Mouse (Mus musculus): ENCODE results near the gene Cacna1c.
A peak's percentile ranks its signal among the peaks of the same experiment; 100 is the strongest.

Cacna1c gene

GRCm38 (mm10) chr6:119009526-119009925 is 186.7 kb downstream of the Cacna1c start:
- no peak for DNase-seq (ENCODE audit: low read depth, low spot score)

GRCm38 (mm10) chr6:119008638-119009166 is 187.5 kb downstream of the Cacna1c start:
- DNase-seq (ENCODE audit: low read depth, low spot score) = peak; percentile 46

DNA sequence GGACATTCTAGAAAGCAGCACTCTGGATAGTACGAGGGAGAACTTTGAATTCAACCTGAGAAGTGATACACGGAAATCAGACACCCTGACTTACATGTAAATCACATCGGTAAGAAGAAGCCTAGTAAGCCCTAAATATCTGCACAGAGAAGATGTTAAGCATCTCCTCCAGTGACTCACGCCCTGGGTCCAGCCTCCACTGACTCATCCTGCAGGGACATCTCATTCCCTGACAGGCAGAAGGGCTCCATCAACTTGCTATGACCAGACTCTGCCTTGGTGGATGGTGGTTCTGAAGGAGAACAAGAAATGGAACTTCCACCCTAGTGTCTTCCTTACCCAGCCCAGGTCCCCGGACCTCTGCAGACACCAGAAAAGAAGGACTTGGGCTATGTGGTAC is 191.6 kb downstream of the Cacna1c start:
- DNase-seq (ENCODE audit: low read depth, low spot score) = no peak

- no peak for DNase-seq (ENCODE audit: low read depth, low spot score)
Measured at GRCm38 (mm10) chr6:119001442-119001841, 194.8 kb downstream of the Cacna1c start.

DNA sequence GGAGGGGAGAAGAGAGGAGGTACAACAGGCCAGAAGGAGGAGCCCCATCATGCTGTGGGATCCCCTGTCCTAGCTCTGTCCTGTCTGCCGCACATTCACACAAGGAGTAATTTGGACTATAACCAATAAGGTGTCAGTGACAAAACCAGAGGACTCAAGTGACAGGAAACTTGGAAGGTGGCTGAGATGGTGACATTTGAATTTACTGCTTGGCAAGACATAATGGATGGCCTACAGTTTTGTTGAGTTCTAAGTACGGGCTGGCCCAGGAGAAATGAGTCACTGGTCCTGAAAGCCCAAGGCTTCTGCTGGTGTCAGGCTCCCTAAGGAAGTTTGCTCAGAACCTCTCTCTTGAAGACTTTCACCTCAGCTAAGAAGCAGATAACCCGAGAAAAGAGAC is 196.0 kb downstream of the Cacna1c start:
- no peak for DNase-seq (ENCODE audit: low read depth, low spot score)

GRCm38 (mm10) chr6:118999329-118999875 is 196.8 kb downstream of the Cacna1c start:
- DNase-seq (ENCODE audit: low read depth, low spot score) = no peak

- DNase-seq (ENCODE audit: low read depth, low spot score) = no peak
Measured at GRCm38 (mm10) chr6:118997397-118997796, 198.8 kb downstream of the Cacna1c start.

DNA sequence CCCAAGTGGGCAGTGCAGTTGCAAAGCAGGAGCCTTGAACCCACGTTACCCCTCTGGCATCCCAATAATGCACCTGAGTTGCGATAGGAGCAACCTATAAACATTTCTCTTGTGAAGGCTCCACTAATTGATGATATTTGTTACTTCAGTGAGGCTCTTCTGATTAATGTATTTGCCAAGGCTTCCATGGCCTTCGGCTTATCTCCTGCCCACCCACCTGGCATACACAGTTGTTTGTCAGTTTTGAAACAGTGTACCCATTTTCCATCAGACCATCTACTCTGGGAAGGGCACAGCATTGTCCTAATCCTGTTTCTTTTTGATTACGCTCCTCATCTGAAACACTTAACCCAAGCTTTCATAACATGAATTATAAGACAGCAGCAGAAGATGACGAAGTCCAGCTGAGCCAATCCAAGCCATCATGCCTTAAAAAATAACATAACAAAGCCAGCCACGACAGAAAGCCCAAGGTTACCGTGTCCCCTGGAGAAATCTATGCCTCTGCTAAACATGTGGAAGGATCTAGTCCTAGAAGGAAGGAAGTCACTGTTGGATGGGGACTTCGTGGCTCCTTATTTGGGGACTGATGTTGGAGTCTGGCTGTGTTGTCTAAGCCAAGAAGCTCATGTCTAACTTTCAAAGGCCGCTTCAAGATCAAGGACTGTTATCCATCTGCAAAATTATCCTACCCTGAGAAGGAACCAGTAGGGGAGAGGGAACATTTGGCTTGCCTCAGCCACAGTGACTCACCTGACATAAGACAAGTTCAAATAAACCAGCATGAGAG is 201.8 kb downstream of the Cacna1c start:
- DNase-seq (ENCODE audit: low read depth, low spot score) = no peak

DNA sequence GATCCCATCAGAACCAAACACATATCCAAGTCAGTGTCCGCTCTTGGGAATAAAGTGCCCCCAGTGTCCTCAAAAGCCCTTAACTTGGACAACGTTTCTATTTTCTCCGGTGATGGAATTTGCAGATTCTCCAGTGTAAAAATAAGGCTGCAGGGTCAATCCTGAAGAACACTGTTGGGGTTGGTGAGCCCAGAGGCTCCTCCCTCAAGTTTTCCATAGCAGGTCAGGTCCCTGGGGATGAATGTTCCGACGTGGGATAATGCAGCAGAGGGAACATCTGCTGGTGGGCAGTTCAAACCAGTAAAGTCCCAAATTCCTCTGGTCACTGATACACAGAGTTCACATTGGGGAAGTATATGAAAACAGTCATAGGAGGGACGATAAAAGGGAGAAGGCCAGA is 203.8 kb downstream of the Cacna1c start:
- no peak for DNase-seq (ENCODE audit: low read depth, low spot score)

- no peak for DNase-seq (ENCODE audit: low read depth, low spot score)
Measured at GRCm38 (mm10) chr6:118989999-118990776, 206.0 kb downstream of the Cacna1c start.

GRCm38 (mm10) chr6:118984181-118984901 is 211.9 kb downstream of the Cacna1c start:
- no peak for DNase-seq (ENCODE audit: low read depth, low spot score)

DNA sequence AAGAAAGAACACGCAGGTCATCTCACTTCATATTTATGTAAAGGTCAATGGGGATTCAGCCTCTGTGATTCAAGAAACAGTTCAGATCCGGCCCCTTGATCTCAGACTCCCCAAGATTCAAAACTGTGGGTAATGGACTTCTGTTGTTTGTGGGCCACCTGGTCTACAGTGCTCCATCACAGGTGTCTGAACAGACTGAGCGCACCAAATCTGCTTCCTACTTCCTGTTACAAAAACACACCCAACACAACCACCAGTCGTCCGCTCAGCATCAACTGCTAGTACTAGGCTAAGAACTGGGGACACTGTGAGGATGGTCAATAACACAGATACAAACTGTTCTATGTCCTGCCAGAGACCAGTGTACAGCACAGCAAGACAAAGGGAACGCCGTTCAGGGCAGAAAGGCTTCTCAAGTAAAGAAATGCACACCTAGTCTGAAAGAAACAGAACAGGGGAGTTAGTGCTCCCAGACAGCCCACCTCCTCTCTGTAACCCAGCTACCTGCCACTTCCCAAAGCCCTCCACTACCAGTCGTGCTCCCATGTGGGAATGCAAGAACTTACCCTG is 212.7 kb downstream of the Cacna1c start:
- DNase-seq (ENCODE audit: low read depth, low spot score) = no peak

- no peak for DNase-seq (ENCODE audit: low read depth, low spot score)
Measured at GRCm38 (mm10) chr6:118980265-118980664, 216.0 kb downstream of the Cacna1c start.

DNA sequence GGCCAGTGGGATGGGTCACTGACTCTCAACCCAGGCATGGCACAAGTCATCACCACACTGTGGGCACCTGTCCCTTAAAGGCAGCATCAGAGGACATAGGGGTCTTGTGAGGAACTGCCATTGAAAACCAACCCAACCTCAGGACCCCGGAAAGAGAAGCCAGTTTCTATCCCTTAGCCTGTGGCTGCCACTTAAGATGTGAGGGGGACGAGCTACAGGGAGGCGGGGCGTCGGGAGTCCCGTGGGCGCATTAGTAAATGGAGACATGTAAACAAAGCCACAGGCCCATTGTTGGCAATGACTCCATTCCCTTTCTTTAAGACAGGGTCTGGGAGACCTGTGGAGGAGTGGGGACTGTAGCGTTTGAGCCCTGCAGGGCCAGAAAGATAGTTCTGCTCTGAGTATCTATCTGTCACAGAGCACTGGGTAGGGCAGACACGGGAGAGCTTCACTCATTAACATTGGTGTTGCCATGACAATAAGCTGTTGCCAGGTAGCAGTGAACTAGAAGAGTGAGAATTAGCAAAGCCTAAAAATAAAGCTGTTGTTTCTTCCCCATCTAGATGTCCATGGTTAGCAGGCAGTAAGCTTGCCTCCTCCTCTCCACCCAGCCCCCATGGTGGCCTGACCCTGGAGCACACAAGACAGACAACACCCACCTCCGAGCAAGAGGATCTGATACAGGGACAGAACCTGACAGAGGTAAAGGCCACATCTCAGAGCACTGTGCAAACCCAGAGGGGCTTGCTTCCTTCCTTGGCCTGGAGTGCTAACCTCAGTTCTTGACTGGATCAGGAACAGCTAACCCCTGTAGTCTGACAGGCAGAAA is 218.6 kb downstream of the Cacna1c start:
- peak; percentile 17 for DNase-seq (ENCODE audit: low read depth, low spot score)

GRCm38 (mm10) chr6:118976617-118977016 is 219.6 kb downstream of the Cacna1c start:
- DNase-seq (ENCODE audit: low read depth, low spot score) = no peak

GRCm38 (mm10) chr6:118971844-118972531 is 224.2 kb downstream of the Cacna1c start:
- no peak for DNase-seq (ENCODE audit: low read depth, low spot score)

DNA sequence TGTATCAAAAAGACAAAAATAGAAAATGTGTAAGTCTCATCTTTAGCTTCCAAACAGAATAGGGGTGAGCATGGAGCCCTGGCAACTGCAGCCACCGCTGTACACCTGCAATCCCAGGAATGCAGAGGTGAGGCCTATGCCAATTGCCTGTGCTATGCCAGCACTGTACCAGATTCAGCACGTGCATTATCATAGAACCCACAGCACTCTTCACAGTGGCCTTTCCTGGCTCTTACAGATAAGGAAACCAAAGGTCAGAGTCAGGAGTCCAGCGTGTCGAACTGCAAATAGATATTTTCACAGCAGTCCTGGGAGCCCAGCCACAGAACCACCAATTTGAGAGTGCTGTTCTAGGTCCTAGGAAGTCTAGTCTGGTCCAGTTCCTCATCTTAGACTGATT is 227.4 kb downstream of the Cacna1c start:
- no peak for DNase-seq (ENCODE audit: low read depth, low spot score)

- no peak for DNase-seq (ENCODE audit: low read depth, low spot score)
Measured at GRCm38 (mm10) chr6:118966904-118967303, 229.3 kb downstream of the Cacna1c start.

DNA sequence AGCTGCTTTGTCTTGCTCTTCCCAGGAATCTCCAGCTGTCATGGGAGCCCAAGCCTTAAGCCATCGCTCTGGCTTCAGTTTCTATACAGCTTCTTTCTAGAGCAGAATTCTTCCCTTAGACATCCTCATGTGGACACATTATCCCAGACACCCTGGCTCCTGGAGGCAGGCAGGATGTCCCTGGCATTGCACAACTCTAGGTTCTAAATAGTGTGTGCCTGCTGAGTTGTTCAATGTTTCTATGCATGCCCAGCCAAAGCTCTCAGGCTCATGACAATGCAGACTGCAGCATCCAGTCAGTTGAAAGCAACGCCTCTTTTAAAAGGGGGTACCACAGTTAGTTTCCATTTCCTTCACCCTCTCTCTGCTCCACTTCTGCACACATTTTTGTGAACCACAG is 230.6 kb downstream of the Cacna1c start:
- DNase-seq (ENCODE audit: low read depth, low spot score) = no peak

GRCm38 (mm10) chr6:118963806-118964205 is 232.4 kb downstream of the Cacna1c start:
- DNase-seq (ENCODE audit: low read depth, low spot score) = no peak

Measured in ZHBTc4 (cell line).